ENCODE assay signal across 9 mouse cellular contexts in genomic region chr11:69964650-69965270, GRCm38 (mm10). TPM values are rescaled to one million over a fixed set of nuclear protein-coding genes. Genes with fewer than 3 reads are reported as not detected.
DNase-seq lines count a peak whose midpoint lies in the region; ATAC-seq lines count a peak whose summit lies in the region.
"Had no signal": no experiment of that assay in that cellular context is flagged by ENCODE, and none has a peak within 500 bp of the region (broad histone marks: within the 10 kb centered on the region; RNA-seq: fewer than 3 reads in every experiment).

Gene Cldn7 (plus strand): TSS chr11:69964779.

- DNase-seq in kidney, postnatal 25 days, result no peak
- DNase-seq in ovary, postnatal 36 days (ENCODE audit: low spot score), result no peak
- no peak for DNase-seq in left cerebral cortex, adult 11 months (ENCODE audit: low spot score)
- DNase-seq in layer of hippocampus, adult 9-11 months, result no peak

- H3K4me2 ChIP-seq in kidney, embryonic 14.5 days (replicated peaks; ENCODE audit: low read depth, low read length), result peak within 1 kb of the TSS; percentile 55
- peak within 1 kb of the TSS; percentile 59 for H3K4me2 ChIP-seq in embryonic facial prominence, embryonic 13.5 days
- peak within 1 kb of the TSS; percentile 11 for H3K4me2 ChIP-seq in hindbrain, embryonic 16.5 days (ENCODE audit: low read length)
- no peak within 1 kb of the TSS for H3K4me2 ChIP-seq in midbrain, embryonic 12.5 days (replicated peaks)

- peak within 1 kb of the TSS; percentile 44 for H3K4me3 ChIP-seq in kidney, embryonic 14.5 days (ENCODE audit: low read length)
- peak within 1 kb of the TSS; percentile 42 for H3K4me3 ChIP-seq in embryonic facial prominence, embryonic 13.5 days
- H3K4me3 ChIP-seq in hindbrain, embryonic 16.5 days (ENCODE audit: low read length), result peak within 1 kb of the TSS; percentile 12; the same call in 1 of the 2 replicates
- H3K4me3 ChIP-seq in midbrain, embryonic 12.5 days, result 0 out of 2 replicates have a peak within 1 kb of the TSS, but pooled peaks have one; percentile 2

- peaks cover 33% of the 10 kb centered on the region for H3K27me3 ChIP-seq in kidney, embryonic 14.5 days (ENCODE audit: control insufficient read depth, insufficient read depth, low read length)
- peaks cover 77% of the 10 kb centered on the region for H3K27me3 ChIP-seq in embryonic facial prominence, embryonic 13.5 days
- peaks cover 46% of the 10 kb centered on the region for H3K27me3 ChIP-seq in hindbrain, embryonic 16.5 days (replicated peaks; ENCODE audit: control insufficient read depth, insufficient read depth, low read length)
- H3K27me3 ChIP-seq in midbrain, embryonic 12.5 days, result peaks cover 79% of the 10 kb centered on the region

- peak; percentile 41 for ATAC-seq in kidney, embryonic 14.5 days (ENCODE audit: low FRiP score, low TSS enrichment)
- ATAC-seq in embryonic facial prominence, embryonic 13.5 days (ENCODE audit: insufficient number of reproducible peaks, insufficient read depth, low FRiP score, low TSS enrichment, low read depth), result 0 out of 2 replicates have a peak, but pooled peaks have one; percentile 16
- ATAC-seq in hindbrain, embryonic 16.5 days, result no peak
- no peak for ATAC-seq in midbrain, embryonic 12.5 days (ENCODE audit: low FRiP score, low read depth)
- ATAC-seq: Patski had no signal

- 8% methylated on average over 24 of the region's 24 CpGs for WGBS in kidney, embryonic 14.5 days
- 6% methylated on average over 24 of the region's 24 CpGs for WGBS in embryonic facial prominence, embryonic 13.5 days
- 11% methylated on average over 24 of the region's 24 CpGs for WGBS in hindbrain, embryonic 16.5 days
- whole genome bisulfite sequencing in midbrain, embryonic 12.5 days, result 11% methylated on average over 24 of the region's 24 CpGs

- H3K4me1 ChIP-seq in kidney, embryonic 14.5 days (ENCODE audit: control insufficient read depth, insufficient read depth, low read length), result peaks cover 4% of the 10 kb centered on the region; the same call in 1 of the 2 replicates
- H3K4me1 ChIP-seq in embryonic facial prominence, embryonic 13.5 days, result peaks cover 18% of the 10 kb centered on the region
- H3K4me1 ChIP-seq in hindbrain, embryonic 16.5 days (ENCODE audit: control insufficient read depth, insufficient read depth, low read depth, low read length), result peaks cover 8% of the 10 kb centered on the region
- peaks cover 11% of the 10 kb centered on the region for H3K4me1 ChIP-seq in midbrain, embryonic 12.5 days

- peaks cover 17% of the 10 kb centered on the region for H3K36me3 ChIP-seq in kidney, embryonic 14.5 days (ENCODE audit: control insufficient read depth, insufficient read depth, low read length)
- peaks cover 20% of the 10 kb centered on the region for H3K36me3 ChIP-seq in embryonic facial prominence, embryonic 13.5 days
- peaks cover 10% of the 10 kb centered on the region for H3K36me3 ChIP-seq in hindbrain, embryonic 16.5 days (ENCODE audit: control insufficient read depth, insufficient read depth, low read length)
- H3K36me3 ChIP-seq in midbrain, embryonic 12.5 days, result peaks cover 22% of the 10 kb centered on the region

- peak within 1 kb of the TSS; percentile 67 for H3K9ac ChIP-seq in kidney, embryonic 14.5 days (ENCODE audit: low read depth, low read length)
- H3K9ac ChIP-seq in embryonic facial prominence, embryonic 13.5 days, result 0 out of 2 replicates have a peak within 1 kb of the TSS, but pooled peaks have one; percentile 67
- no peak within 1 kb of the TSS for H3K9ac ChIP-seq in hindbrain, embryonic 16.5 days (ENCODE audit: low read depth, low read length)
- no peak within 1 kb of the TSS for H3K9ac ChIP-seq in midbrain, embryonic 12.5 days (replicated peaks)

- H3K27ac ChIP-seq in kidney, embryonic 14.5 days (ENCODE audit: low read depth, low read length), result peak within 1 kb of the TSS; percentile 80
- H3K27ac ChIP-seq in embryonic facial prominence, embryonic 13.5 days, result peak within 1 kb of the TSS; percentile 51; the same call in 1 of the 2 replicates
- no peak within 1 kb of the TSS for H3K27ac ChIP-seq in hindbrain, embryonic 16.5 days (ENCODE audit: low read depth, low read length)
- H3K27ac ChIP-seq in midbrain, embryonic 12.5 days (replicated peaks), result no peak within 1 kb of the TSS

- no peaks in the 10 kb centered on the region for H3K9me3 ChIP-seq in kidney, embryonic 14.5 days (ENCODE audit: control insufficient read depth, low read length)
- H3K9me3 ChIP-seq in embryonic facial prominence, embryonic 13.5 days, result no peaks in the 10 kb centered on the region
- H3K9me3 ChIP-seq in hindbrain, embryonic 16.5 days (ENCODE audit: control insufficient read depth, low read length), result no peaks in the 10 kb centered on the region
- no peaks in the 10 kb centered on the region for H3K9me3 ChIP-seq in midbrain, embryonic 12.5 days

RNA-seq across cellular contexts. Expression of gene Cldn7, which starts in this region (rescaled TPM):
- polyA plus RNA-seq in kidney, embryonic 14.5 days (2014; fragmentation: Nextera tagmentation; extraction: Ambion mirVana), result 117 and 132 TPM in 2 replicates
- 30.3 and 34.9 TPM in 2 replicates for polyA plus RNA-seq in embryonic facial prominence, embryonic 13.5 days (2015; fragmentation: Nextera tagmentation; extraction: Ambion mirVana)
- 0.17 and 0.33 TPM in 2 replicates for polyA plus RNA-seq in hindbrain, embryonic 16.5 days (2015; fragmentation: Nextera tagmentation; extraction: Ambion mirVana)
- polyA plus RNA-seq in midbrain, embryonic 12.5 days (2016; fragmentation: Nextera tagmentation; extraction: Ambion mirVana), result 2.9 and 3.7 TPM in 2 replicates
- polyA plus RNA-seq: Patski had no signal

Comparison
In these comparisons a context has a peak if more than half of its experiments do, and no peak if none do; other contexts are left out.
1. ATAC-seq: peak in kidney, embryonic 14.5 days (single experiment) and embryonic facial prominence, embryonic 13.5 days (single experiment); none in hindbrain, embryonic 16.5 days (single experiment) and midbrain, embryonic 12.5 days (single experiment).
2. H3K27ac ChIP-seq: peak in kidney, embryonic 14.5 days (single experiment) and embryonic facial prominence, embryonic 13.5 days (single experiment); none in hindbrain, embryonic 16.5 days (single experiment) and midbrain, embryonic 12.5 days (single experiment).
3. H3K9ac ChIP-seq: peak in kidney, embryonic 14.5 days (single experiment) and embryonic facial prominence, embryonic 13.5 days (single experiment); none in hindbrain, embryonic 16.5 days (single experiment) and midbrain, embryonic 12.5 days (single experiment).
4. Peak in every context shown above with its lines, with median percentiles within 50 percentile points of each other: H3K4me3 ChIP-seq.